Mouse (Mus musculus): Measurements from ENCODE around the gene Ak1.

The Ak1 gene

DNA sequence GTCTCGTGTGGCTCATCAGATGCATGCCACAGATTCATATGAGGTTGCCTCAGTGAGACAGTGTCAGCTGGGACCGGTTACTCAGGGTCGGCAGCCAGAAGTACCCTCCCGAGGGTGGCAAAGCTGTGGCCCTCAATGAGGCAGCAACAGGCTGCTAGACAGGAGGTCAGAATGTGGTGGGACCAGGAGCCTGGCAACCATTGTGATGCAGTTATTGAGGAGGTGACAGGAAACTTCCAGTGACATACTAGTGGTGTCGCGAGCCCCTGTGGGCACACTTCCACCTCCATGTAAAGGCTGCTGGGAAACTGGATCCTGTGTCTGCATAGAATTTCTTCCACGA is at the start of gene Ak1:
Gene Ak1, plus strand, starts transcription at position 242 of the 343 bp plus-strand sequence.
- DNase-seq (ENCODE audit: low spot score) = no peak

DNA sequence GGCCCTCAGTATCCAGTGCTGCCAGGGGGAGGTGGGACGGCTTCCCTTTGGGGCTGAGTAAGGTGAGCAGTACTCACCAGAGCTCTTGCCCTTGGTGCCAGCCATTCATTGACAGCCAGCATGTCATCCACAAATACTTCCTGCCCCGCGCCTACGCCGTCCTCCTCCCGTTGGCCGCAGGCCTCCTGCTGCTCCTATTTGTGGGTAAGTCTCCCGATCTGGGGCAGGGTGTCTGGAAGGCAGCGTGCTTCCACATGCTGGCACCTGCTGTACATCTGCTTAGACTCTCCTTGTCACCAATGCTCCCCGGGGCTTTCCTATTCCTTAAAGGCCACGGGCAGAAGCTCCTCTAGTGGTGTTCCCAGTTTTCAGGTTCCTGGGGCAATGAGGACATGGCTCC is 49.4 kb upstream of the Ak1 start:
- no peak for DNase-seq (ENCODE audit: low spot score)

DNA sequence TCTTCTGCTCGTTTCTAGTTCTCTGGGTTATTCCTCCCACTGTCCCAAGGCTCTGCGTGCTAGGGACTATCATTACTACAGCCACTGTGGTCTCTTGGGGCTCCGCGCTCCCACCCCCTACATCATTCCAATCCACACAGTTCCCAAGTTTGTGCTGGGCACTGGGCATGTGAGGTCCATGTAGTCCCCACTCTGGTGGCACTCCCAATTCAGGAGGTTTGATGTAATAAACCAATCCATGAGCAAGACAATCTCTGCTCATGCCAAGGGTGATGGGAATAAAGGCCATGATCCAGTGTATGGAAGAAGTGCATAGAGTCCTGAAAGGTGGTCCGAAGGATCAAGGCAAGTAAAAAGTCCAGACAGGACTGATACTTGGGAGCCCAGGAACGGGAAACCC is 47.1 kb upstream of the Ak1 start, which contains the start of gene Pip5kl1:
Gene Pip5kl1, plus strand, starts transcription at position 301 of the 400 bp plus-strand sequence.
- no peak for DNase-seq (ENCODE audit: low spot score)

DNA sequence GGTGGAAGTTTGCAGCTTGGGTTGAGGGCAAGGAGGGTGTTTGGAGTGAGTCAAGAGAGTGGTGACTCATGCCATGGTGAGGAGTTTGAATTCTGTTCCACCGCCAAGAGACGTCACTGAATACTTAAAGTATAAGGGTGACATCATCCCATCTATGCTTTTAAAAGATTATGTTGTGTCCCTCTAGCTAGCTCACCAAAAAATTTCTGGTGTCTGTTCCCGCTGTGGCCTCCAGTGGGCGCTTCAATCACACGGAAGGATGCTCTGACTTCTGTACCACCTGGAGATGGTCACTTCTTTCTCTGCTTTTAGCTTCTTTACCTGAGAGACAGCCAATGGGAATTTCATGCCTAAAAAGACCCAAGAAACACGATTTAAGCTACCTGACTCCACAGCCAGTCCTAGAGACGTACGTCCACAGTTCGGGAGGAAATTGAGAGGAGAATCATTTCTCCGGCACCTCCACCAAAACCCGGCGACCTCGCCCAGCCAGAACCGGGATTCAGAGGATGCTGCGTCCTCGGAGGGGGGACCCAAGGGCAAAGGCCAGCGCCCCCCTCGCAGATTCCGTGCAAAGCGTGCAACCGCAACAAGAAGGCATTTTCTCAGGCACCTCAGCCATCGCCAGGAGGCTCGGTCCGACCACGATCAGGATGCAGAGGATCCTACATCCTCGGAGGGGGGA is 46.5 kb upstream of the Ak1 start:
- DNase-seq (ENCODE audit: low spot score) = peak; percentile 45

DNA sequence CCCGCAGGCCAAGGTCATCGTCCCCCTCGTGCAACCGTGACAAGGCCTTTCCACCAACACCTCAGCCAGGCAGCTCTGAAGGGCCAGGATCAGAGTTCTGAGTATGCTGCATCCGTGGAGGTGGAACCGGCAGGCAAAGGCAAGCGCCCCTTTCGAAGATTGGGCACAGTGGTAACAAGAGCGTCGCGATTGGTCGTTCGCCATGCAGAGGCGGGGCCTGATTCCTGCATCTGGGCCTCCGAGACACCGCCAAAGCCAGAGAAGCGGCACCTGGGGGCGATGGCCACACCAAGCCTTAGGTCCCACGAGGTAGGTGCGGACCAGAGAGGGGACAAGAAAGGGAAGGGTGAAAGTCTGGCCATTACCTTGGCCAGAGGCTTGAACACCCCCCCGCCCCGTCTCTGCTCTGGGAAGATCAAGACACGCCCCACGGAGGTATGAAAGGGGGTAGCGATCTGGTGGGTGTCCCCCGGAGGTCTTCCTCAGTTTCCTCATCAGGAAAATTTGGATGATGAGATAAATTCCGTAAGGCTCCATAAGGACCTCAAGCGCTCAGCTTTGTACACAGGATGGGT is 45.9 kb upstream of the Ak1 start, which contains the start of gene 9430097D07Rik:
Gene 9430097D07Rik, minus strand, starts transcription at position 99 of the 575 bp plus-strand sequence.
- no peak for DNase-seq (ENCODE audit: low spot score)

DNA sequence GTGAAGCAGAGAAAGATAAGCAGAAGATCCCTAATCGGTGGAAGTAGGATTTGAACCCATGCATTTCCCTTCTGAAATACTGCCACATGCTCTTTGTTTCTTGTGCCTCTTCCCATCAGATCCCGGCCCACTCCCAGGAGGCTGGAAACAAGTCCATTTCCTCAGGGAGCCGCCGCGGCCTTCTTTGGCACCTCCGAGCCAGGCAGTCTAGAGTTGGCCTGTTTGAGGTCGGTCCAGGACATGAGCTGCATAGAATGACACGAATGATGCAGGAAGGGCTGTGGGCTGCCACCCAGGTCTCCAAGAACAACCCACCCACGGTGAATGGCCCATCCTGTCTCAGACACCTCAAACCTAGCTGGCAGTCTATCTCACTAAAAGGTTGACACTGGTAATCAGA is 45.0 kb upstream of the Ak1 start:
- no peak for DNase-seq (ENCODE audit: low spot score)

DNA sequence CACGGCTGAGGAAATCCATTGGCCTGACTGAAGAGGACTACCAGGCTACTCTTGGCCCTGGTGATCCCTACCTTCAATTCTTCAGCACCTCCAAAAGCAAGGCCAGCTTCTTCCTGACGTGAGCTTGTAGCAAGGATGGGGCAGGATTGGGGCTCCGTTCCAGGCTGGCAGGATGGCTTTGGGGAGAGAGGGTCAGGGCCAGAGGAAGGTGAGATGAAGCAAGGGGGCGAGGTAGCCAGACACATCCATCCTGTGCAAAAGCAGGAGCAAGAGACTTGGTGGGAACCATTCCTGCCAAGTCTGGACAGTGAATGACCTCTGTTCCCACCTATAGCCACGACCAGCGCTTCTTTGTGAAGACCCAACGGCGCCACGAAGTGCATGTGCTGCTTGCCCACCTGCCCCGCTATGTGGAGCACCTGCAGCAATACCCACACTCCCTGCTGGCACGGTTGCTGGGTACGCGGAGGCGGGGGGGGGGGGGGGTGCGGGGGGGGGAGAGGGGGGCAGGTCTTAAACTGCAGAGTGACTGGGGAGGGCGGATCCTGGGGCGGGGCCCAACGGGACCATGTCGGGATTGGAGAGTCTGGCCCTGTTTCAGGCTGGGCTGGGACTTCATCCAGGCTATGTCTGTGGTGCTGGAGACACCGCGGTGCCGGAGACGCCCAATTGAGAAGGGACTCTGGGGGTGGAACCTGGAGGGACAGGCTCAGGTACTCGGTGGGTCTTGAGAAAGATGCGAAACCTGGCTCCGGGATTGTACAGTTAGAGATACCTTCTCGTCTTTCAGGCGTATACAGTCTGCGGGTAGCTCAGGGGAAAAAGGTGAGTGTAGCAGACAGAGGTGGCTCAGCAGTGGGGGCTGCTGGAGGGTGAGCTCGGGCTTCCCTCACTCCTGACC is 43.2 kb upstream of the Ak1 start:
- peak; percentile 49 for DNase-seq (ENCODE audit: low spot score)

DNA sequence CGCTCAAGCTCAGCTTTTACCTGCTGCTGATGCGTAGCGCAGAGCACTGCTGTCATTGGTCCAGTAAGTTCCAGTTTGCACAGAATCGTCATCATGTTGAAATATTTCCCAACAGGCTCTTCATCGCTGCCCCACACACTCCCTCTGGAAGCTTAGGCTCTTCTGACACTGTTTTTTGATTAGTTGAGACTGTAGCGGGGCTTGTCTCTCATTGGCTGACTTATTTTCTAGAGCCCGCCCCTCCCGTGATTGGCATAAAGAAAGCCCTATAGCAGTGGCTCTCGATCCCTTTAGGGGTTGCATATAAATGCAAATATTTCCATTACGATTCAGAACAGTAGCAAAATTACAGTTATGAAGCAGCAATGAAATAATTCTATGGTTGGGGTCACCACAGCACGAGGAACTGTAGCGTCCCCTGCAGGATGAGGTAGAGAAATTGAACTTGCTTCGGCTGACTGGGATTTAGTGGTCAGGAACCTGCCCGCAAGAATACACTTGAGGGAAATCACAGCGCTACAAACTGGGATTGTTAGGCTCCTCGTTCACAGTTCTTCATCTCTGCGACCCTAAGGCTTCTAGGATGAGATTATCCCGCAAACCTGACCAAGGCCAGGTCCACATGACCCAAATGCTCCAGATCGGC is 40.0 kb upstream of the Ak1 start:
- no peak for DNase-seq (ENCODE audit: low spot score)

DNA sequence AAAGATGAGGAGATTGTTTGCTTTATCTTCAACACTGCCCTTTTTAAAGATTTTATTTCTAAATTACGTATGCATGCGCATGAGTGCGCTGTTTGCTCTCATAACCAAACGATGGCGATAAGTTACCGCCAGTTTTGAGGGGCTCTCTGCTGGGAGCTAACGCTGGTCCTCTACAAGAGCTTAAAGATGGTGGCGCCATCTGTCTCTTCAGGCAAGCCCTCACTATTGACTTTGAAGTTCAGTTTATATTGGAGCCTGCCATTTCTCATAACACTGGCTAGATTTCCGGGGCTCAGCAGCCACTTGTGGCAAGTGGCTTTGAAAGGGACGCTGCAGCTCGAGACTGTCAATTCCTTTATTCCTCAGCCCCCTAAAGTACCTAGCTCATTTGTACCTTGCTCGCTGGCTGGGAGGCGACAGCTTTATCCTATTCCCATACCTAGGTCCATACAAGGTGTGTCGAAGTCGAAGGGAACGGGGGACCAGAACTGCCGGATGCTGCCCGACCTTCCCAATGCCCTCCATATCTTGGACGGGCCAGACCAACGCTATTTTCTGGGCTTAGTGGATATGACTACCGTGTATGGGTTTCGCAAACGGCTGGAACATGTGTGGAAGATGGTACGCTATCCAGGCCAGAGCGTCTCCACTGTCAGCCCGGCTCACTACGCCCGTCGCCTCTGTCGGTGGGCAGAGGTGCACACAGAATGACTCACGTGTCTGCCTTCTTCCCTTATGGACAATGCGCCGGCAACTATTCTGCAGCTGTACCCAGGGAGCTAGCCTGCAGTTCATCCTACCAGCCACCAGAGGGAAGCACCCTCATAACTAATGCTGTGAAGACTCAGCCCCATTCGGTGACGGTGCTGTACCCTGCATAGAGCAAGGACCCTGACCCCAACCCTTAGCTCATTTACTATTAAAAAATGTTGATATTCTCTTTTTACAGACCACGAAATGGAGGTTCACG is 38.4 kb upstream of the Ak1 start:
- peak; percentile 81 for DNase-seq (ENCODE audit: low spot score)

DNA sequence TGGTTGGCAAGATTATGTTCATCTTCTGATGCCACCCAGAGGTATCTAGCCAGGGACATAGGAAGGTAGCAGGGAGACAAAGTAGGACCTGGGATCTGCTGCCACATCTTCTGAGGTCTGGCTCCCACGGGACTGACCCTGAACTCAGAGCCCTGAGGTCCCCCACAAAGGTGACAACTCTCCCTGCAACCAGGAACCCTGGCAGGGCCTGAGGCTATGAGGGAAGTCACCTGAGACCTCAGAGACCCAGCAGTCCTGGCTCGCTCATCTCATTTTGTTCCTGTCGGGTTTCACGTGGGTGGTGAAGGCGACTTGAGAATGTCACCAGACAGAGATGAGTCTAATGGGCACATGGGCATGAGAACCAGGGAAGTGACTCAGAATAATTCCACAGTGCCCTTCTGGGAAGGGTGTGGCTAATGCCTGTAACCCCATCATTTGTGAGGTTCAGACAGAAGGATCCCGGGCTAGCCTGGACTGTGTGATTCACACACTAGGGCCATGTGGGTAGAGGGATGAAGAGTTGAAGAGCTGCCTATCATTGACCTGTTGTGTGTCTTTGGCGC is 36.3 kb upstream of the Ak1 start:
- DNase-seq (ENCODE audit: low spot score) = no peak

DNA sequence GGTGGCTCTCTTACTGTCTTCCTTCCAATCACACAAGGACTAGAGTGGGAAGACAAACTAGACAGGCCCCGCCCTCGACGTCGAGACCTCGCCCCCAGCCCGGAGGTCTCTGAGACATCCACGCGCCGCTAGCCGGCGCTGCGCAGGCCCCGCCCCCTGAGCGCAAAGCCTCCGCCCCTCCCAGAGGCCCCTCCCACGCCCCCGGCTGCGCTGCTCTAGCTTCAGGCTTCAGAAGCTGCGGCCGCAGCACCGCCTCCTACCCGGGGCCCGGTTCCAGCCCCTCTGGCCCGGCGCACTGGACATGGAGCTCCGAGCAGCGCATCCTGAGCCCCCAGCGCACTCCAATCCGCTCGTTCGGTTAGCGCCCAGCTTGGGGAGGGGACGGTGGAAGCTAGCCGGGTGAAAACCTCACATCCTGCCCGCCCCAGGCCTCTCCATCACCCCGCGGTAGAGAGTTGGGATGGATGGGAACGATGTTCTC is 34.6 kb upstream of the Ak1 start, which contains the start of gene St6galnac4:
Gene St6galnac4, plus strand, starts transcription at position 225 of the 481 bp plus-strand sequence.
- DNase-seq (ENCODE audit: low spot score) = peak; percentile 89

DNA sequence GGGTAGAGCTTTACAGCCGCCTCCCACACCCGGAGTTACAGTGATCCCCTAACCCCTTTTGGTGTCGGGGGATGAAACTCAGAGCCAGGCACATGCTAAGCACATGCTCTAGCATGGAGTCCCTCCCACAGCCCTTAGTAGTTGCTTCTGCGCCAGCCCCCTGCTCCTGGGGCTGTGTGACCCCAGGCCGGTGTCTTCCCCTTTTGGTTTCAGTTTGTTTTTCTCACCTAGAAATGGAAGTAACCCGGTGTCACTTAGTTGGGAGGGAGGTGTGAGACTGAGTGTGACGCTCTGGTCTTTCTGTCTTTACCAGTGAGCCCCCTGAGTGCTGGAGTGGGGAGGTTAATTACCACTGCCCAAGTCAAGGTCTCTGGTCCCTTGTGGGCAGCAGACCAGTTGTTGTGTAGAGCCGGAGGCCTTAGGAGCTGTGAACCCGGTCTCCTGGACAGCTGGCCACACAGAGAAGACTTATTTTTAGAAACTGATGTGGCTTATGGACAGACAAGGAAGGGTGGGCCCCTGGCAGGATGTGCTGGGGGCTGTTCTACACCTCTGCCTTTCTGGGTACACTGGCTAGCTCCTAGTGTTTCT is 33.7 kb upstream of the Ak1 start:
- no peak for DNase-seq (ENCODE audit: low spot score)

DNA sequence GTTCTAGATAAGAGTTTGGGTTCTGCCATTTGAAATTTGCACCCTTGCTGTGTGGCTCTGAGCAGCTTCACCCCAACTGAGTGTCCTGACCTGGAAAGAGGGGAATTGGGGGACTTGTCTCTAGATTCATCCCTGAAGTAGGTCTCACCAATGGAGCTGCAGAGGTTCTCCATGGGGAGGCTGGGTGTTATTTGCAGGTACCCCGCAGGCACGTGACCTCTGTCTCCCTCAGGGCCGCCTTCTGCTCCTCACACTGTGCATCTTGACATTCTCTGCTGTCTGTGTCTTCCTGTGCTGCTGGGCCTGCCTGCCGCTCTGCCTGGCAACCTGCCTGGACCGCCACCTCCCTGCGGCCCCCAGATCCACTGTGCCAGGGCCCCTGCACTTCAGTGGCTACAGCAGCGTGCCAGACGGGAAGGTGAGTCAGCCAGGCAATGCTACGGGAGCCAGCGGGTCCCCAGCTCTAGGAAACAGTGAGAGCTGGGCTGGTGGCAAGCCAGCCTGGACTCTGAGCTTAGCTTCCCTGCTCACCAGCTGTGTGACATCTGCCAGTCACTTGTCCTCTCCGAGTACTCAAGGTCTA is 32.3 kb upstream of the Ak1 start:
- no peak for DNase-seq (ENCODE audit: low spot score)

DNA sequence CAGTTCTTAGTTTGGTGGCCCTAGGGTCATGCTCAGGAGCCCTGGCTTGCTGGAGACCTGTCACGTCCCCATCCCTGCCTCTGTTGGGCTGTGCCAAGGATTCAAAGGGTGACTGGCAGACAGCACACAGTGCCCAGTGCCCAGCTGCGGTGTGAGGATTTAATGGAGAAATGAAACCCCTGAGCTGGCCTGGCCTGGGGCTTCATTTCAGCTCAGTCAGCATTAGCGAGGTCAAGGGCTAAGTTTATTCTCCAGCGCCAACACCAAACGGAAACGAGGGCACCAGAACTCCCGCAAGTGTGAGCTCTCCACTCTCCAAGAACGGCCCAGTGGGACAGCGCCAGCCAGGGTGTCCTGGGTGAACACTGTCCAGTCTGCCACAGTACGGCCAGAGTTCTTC is 31.3 kb upstream of the Ak1 start:
- no peak for DNase-seq (ENCODE audit: low spot score)

DNA sequence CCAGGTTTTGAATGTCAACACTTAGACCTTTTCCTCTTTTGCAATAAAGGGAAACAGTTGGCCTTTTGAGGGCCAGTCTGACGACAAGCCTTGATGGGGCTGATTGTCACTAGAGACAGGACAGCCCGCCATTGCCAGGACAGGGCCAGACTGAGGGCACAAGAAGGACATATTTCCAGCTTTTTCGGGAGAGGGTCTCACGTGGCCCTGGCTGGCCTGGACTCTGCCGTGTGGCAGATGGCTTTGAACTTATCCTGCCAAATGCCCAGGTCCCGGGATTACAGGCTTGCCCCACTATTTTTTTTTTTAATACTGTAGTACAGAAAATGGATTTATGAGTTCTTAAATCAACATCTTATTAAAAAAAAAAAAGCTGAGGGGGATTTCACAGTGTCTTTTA is 30.3 kb upstream of the Ak1 start:
- DNase-seq (ENCODE audit: low spot score) = no peak

DNA sequence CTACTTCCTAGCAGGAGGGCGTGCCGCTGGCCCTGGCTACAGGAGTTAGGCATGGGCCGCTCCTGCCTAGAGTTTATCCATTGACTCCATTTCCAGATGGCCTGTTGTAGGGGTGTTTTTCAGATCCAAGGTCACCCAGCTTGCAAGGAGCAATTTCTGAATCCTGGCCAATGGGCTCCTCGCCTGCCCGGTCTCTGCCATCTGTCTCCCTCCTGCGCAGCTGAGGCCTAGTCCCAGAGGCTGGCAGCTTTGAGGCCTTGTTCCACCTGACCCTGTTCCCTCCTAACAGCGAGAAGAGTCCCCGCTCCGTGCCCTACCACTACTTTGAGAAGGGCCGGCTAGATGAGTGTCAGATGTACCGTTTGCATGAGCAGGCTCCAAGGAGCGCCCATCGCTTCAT is 24.8 kb upstream of the Ak1 start:
- no peak for DNase-seq (ENCODE audit: low spot score)

DNA sequence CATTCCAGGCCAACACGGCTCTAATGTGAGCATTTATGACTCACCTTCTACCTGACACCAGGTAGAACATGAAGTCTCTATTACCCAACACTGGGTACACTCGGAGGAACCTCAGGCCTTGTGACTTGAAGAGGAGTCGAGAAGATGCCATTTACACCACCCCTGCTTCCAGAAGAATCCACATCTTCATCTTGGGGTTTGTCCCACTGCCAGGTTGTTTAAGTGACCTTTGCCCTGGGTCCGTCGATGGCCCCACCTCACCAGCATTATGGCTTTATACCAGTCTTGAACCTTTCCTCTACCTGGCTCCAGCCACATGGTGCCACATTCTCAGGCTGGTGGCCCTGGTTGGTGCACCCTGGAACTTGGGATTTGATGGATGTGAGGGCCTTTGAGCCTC is 24.3 kb upstream of the Ak1 start:
- no peak for DNase-seq (ENCODE audit: low spot score)

DNA sequence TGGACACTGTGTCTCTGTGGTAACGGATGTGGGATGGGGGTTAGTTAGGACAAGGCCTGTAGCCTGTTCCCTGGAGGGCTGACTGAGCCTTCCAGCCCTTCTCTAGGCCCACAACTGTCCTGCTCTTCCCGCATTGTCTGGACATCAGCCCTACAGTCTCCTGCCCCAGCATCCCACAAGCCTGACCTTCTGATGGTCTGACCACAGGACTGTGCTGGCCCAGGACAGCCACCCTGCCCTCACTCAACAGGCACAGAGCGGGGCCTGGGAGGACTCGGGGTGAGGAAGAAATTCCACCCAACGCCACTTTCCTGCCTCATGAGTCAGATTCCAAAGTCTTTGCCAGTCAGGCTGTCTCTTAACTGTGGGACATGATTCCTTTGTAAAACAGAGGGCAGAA is 23.9 kb upstream of the Ak1 start:
- no peak for DNase-seq (ENCODE audit: low spot score)

DNA sequence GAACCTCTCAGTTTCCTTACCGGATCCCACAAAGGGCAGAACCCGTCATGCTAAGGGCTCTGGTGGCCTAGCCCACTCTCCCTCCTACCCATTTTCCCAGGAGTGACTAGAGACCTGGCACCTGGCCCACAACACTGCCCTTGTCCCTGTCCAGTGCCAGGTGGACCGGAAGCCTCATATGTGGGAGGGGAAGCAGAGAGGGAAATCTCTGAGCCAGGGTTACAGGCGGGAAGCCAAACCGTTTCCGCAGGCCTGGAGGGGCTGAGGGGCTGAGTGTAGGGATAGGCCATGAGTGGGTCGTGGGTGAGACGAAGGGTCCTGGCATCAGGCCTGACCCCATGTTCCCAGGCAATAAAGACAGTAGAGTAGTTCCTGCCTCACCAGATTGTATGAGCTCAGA is 23.1 kb upstream of the Ak1 start:
- no peak for DNase-seq (ENCODE audit: low spot score)

DNA sequence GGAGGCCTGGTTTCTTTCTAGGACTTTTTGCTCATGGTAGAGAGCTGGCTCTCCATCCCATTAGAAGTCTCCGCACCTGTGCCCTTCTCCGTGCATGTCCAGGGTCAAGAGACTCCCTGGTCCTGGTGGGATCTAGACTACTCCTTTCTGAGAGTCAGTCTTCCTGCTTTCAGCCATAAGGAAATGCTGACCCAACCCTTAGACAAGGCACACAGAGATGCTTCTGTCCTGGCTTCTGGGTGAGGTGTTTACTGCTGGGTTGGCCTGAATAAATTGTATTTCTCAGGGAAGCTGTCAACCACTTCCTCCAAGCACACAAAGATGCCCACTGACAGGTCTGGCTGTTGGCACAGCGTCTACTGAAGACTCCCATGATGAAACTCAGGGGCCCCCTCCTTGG is 22.1 kb upstream of the Ak1 start, which contains the start of gene St6galnac6:
Gene St6galnac6, plus strand, starts transcription at position 301 of the 400 bp plus-strand sequence.
- no peak for DNase-seq (ENCODE audit: low spot score)
